Mouse (Mus musculus): ENCODE measurements around the gene Olfr1466. TPM values are rescaled to one million over a fixed set of nuclear protein-coding genes. Genes with fewer than 3 reads are reported as not detected.

Gene Olfr1466
- total RNA-seq (2012; rRNA removed) (not detected in 2 replicates), total RNA-seq (2014; rRNA removed) (not detected in 2 replicates), polyA plus RNA-seq (2012; ENCODE audit: insufficient read length, low read depth) (not detected in 2 replicates)

GRCm38 (mm10) chr19:13338562-13338961 is at the start of gene Olfr1466:
Olfr1466 (plus strand) TSS chr19:13338862.
- Histone ChIP-seq H3K4me2 (ENCODE audit: insufficient read depth, low read depth, poor library complexity, severe bottlenecking) (no peak within 1 kb of the TSS), H3K27me3 (replicated peaks) (no peaks in the 10 kb centered on the region), H3K79me2 (replicated peaks; ENCODE audit: control insufficient read depth, extremely low read depth, insufficient read depth, poor library complexity, severe bottlenecking) (no peaks in the 10 kb centered on the region), H3K4me1 (ENCODE audit: control insufficient read depth in 1 of 2, insufficient read depth in 2 of 2) (no peaks in the 10 kb centered on the region), H3K9ac (ENCODE audit: insufficient read depth, low read depth) (no peak within 1 kb of the TSS), H3K4me3 (replicated peaks in 1 of 3; ENCODE audit: low read depth in 2 of 3, low read length in 2 of 3, poor library complexity in 1 of 3) (no peak within 1 kb of the TSS), H3K36me3 (replicated peaks in 1 of 2; ENCODE audit: control insufficient read depth in 1 of 2, insufficient read depth in 1 of 2, low read length in 1 of 2) (no peaks in the 10 kb centered on the region), H3K9me3 (replicated peaks; ENCODE audit: low read length) (no peaks in the 10 kb centered on the region), H3K27ac (ENCODE audit: insufficient read depth, low read depth) (no peak within 1 kb of the TSS)
- dilution Hi-C loops (cut with MboI; ENCODE audit: extremely low pct_ligation_motif_present, extremely low pct_unique_long_range_greater_than_20kb, low sequenced_read_pairs), result no loop called here
- DNase-seq (ENCODE audit: extremely low read depth), result no peak
- in situ Hi-C loops (cut with MboI; ENCODE audit: low pct_ligation_motif_present, low pct_unique_long_range_greater_than_20kb, low sequenced_read_pairs), result no loop called here
- TF ChIP-seq POLR2AphosphoS2 (IDR thresholded peaks at IDR 0.05; ENCODE audit: low read depth, low read length) (no peak), MYC (IDR thresholded peaks at IDR 0.05; ENCODE audit: low read depth, low read length) (no peak), CHD2 (IDR thresholded peaks at IDR 0.05; ENCODE audit: low read length) (no peak), GABPA (IDR thresholded peaks at IDR 0.05; ENCODE audit: insufficient replicate concordance, low read depth, low read length) (no peak), SMC3 (IDR thresholded peaks at IDR 0.05; ENCODE audit: low read depth, low read length) (no peak), MEF2A (IDR thresholded peaks at IDR 0.05; ENCODE audit: borderline replicate concordance, low read depth, low read length) (no peak), UBTF (IDR thresholded peaks at IDR 0.05; ENCODE audit: low read depth, low read length) (no peak), MAFK (IDR thresholded peaks at IDR 0.05; ENCODE audit: insufficient replicate concordance, low read length) (no peak), TBP (conservative IDR thresholded peaks at IDR 0.05; ENCODE audit: low read depth, low read length) (no peak), ZMIZ1 (IDR thresholded peaks at IDR 0.05; ENCODE audit: low read depth, low read length) (no peak), MAZ (IDR thresholded peaks at IDR 0.05; ENCODE audit: low read depth, low read length) (no peak), USF1 (IDR thresholded peaks at IDR 0.05; ENCODE audit: low read depth, low read length) (no peak), BHLHE40 (IDR thresholded peaks at IDR 0.05; ENCODE audit: low read depth, low read length) (no peak)

- no peak within 1 kb of the TSS for H3K4me2 ChIP-seq (ENCODE audit: insufficient read depth, low read depth, poor library complexity, severe bottlenecking)
- H3K27ac ChIP-seq (ENCODE audit: insufficient read depth, low read depth), result no peak within 1 kb of the TSS
- H3K36me3 ChIP-seq (replicated peaks in 1 of 2; ENCODE audit: control insufficient read depth in 1 of 2, insufficient read depth in 1 of 2, low read length in 1 of 2), result no peaks in the 10 kb centered on the region
- TF ChIP-seq CHD2 (IDR thresholded peaks at IDR 0.05; ENCODE audit: low read length), result no peak
- TF ChIP-seq NELFE (IDR thresholded peaks at IDR 0.05; ENCODE audit: low read depth, low read length), result no peak
- TF ChIP-seq POLR2AphosphoS2 (IDR thresholded peaks at IDR 0.05; ENCODE audit: low read depth, low read length), result no peak
- no peak for TF ChIP-seq ETS1 (conservative IDR thresholded peaks at IDR 0.05; ENCODE audit: low read depth, low read length)
- no peak for TF ChIP-seq RAD21 (IDR thresholded peaks at IDR 0.05; ENCODE audit: low read depth, low read length)
- TF ChIP-seq PAX5 (IDR thresholded peaks at IDR 0.05; ENCODE audit: low read length), result no peak
- no peak for TF ChIP-seq MEF2A (IDR thresholded peaks at IDR 0.05; ENCODE audit: borderline replicate concordance, low read depth, low read length)
- no peak for TF ChIP-seq MAFK (IDR thresholded peaks at IDR 0.05; ENCODE audit: insufficient replicate concordance, low read length)
- TF ChIP-seq HCFC1 (IDR thresholded peaks at IDR 0.05; ENCODE audit: low read depth, low read length), result no peak
- no peak for TF ChIP-seq ELF1 (IDR thresholded peaks at IDR 0.05; ENCODE audit: low read depth, low read length)
- TF ChIP-seq JUN (IDR thresholded peaks at IDR 0.05; ENCODE audit: insufficient read depth, low read depth, low read length), result no peak
- no peak for TF ChIP-seq POLR2A (IDR thresholded peaks at IDR 0.05; ENCODE audit: low read depth, low read length)
- TF ChIP-seq USF1 (IDR thresholded peaks at IDR 0.05; ENCODE audit: low read depth, low read length), result no peak
- TF ChIP-seq UBTF (IDR thresholded peaks at IDR 0.05; ENCODE audit: low read depth, low read length), result no peak
- TF ChIP-seq MXI1 (IDR thresholded peaks at IDR 0.05; ENCODE audit: low read depth, low read length), result no peak
- no peak for TF ChIP-seq MAZ (IDR thresholded peaks at IDR 0.05; ENCODE audit: low read depth, low read length)
- TF ChIP-seq BHLHE40 (IDR thresholded peaks at IDR 0.05; ENCODE audit: low read depth, low read length), result no peak
- no peak for TF ChIP-seq TBP (conservative IDR thresholded peaks at IDR 0.05; ENCODE audit: low read depth, low read length)
- TF ChIP-seq IRF4 (IDR thresholded peaks at IDR 0.05; ENCODE audit: low read depth, low read length), result no peak
- no peak for TF ChIP-seq ZC3H11A (IDR thresholded peaks at IDR 0.05; ENCODE audit: low read depth, low read length)
- H3K4me1 ChIP-seq (ENCODE audit: control insufficient read depth in 1 of 2, insufficient read depth in 2 of 2), result no peaks in the 10 kb centered on the region
- H3K9ac ChIP-seq (ENCODE audit: insufficient read depth, low read depth), result no peak within 1 kb of the TSS
- H3K79me2 ChIP-seq (replicated peaks; ENCODE audit: control insufficient read depth, extremely low read depth, insufficient read depth, poor library complexity, severe bottlenecking), result no peaks in the 10 kb centered on the region
- in situ Hi-C loops (cut with MboI; ENCODE audit: low pct_ligation_motif_present, low pct_unique_long_range_greater_than_20kb, low sequenced_read_pairs) (no loop called here), dilution Hi-C loops (cut with MboI; ENCODE audit: extremely low pct_ligation_motif_present, extremely low pct_unique_long_range_greater_than_20kb, low sequenced_read_pairs) (no loop called here)
- no peaks in the 10 kb centered on the region for H3K9me3 ChIP-seq (replicated peaks; ENCODE audit: low read length)
- no peak for DNase-seq (ENCODE audit: extremely low read depth)
- no peak within 1 kb of the TSS for H3K4me3 ChIP-seq (replicated peaks in 1 of 3; ENCODE audit: low read depth in 2 of 3, low read length in 2 of 3, poor library complexity in 1 of 3)
- no peaks in the 10 kb centered on the region for H3K27me3 ChIP-seq (replicated peaks)
These were observed 23.2 kb upstream of the Olfr1466 start, which contains the start of gene Olfr1465 for GRCm38 (mm10) chr19:13315441-13315840. Olfr1465 (minus strand) TSS chr19:13315541.

Measured in CH12.LX (cell line).